Mouse (Mus musculus) left cerebral cortex, adult 8-10 months (tissue): ENCODE results near the gene Gm45713. TPM values are rescaled to one million over a fixed set of nuclear protein-coding genes. Genes with fewer than 3 reads are reported as not detected.

Experiments
- DNase-seq, 2 experiments: peaks; one replicate each; pipeline ENCODE4 v3.0.0; 2022; ENCODE audit warnings: low spot score in 2 of 2
- microRNA-seq, 2 experiments: library from miRNA; unstranded; fragments of <30 nt; microRNA quantifications; one replicate each; pipeline ENCODE4 v1.2.0; 2022
- total RNA-seq, 4 experiments: library from RNA; stranded (reverse); gene quantifications; 2 replicates each; pipeline ENCODE4 v1.2.4; 2022

The Gm45713 gene
- total RNA-seq, 4 experiments from 2014 or later = not detected

- DNase-seq = no peak
Observed at GRCm38 (mm10) chr7:45076501-45076900, 59.5 kb downstream of the Gm45713 start.

Small RNA genes within 50 kb of the gene (microRNA-seq; reads per million reads assigned to microRNA genes)
- gene Mir150 (735 to 1,167 reads per million in 2 experiments), gene Mir5121 (10.7 to 16.1 reads per million in 2 experiments), gene Mir7055 (0.44 to 5.0 reads per million in 2 experiments)

Other genes starting within 250 kb of the Gm45713 start
- gene Med25, start 243.5 kb downstream of the Gm45713 start, total RNA-seq = 10 to 100 TPM; 80.5 to 97.9 (median 88.4) TPM
- 10 to 100 TPM; 21.8 to 28.6 (median 24.0) TPM for gene Fuz, start 240.2 kb downstream of the Gm45713 start, total RNA-seq
- gene Ap2a1, start 206.7 kb downstream of the Gm45713 start, total RNA-seq = 100 to 1,000 TPM; 312 to 359 (median 323) TPM
- gene Tsks, start 193.0 kb downstream of the Gm45713 start, total RNA-seq = 1 to 10 TPM; 2.0 to 2.5 (median 2.2) TPM
- 100 to 1,000 TPM in 1 of 4 experiments, 10 to 100 TPM in 3; 95.5 to 101 (median 98.3) TPM for gene Cpt1c, start 161.4 kb downstream of the Gm45713 start, total RNA-seq
- gene Prmt1, start 149.7 kb downstream of the Gm45713 start, total RNA-seq = 100 to 1,000 TPM; 153 to 178 (median 175) TPM
- 10 to 100 TPM; 23.6 to 42.1 (median 32.8) TPM for gene Irf3, start 138.6 kb downstream of the Gm45713 start, total RNA-seq
- gene Bcl2l12, start 137.5 kb downstream of the Gm45713 start, total RNA-seq = 1 to 10 TPM; 2.3 to 5.1 (median 2.8) TPM
- gene Scaf1, start 119.9 kb downstream of the Gm45713 start, total RNA-seq = 100 to 1,000 TPM; 164 to 171 (median 170) TPM
- 10 to 100 TPM; 13.7 to 18.8 (median 14.7) TPM for gene Rras, start 118.3 kb downstream of the Gm45713 start, total RNA-seq
- 10 to 100 TPM; 68.5 to 73.4 (median 71.5) TPM for gene Prr12, start 83.3 kb downstream of the Gm45713 start, total RNA-seq
- gene Nosip, start 73.8 kb downstream of the Gm45713 start, total RNA-seq = 10 to 100 TPM; 50.2 to 61.0 (median 57.9) TPM
- 10 to 100 TPM in 1 of 4 experiments, 1 to 10 TPM in 3; 6.7 to 11.5 (median 8.2) TPM for gene Prrg2, start 73.6 kb downstream of the Gm45713 start, total RNA-seq
- 1 to 10 TPM; 5.7 to 8.3 (median 5.9) TPM for gene Rcn3, start 44.0 kb downstream of the Gm45713 start, total RNA-seq
- 10 to 100 TPM; 18.6 to 21.9 (median 19.9) TPM for gene Fcgrt, start 32.4 kb downstream of the Gm45713 start, total RNA-seq
- gene Rps11, start 11.8 kb downstream of the Gm45713 start, total RNA-seq = 100 to 1,000 TPM; 467 to 554 (median 521) TPM
- gene Rpl13a, start 7.5 kb downstream of the Gm45713 start, total RNA-seq = 100 to 1,000 TPM; 804 to 903 (median 864) TPM
- 1 to 10 TPM; 6.5 to 8.2 (median 7.5) TPM for gene Flt3l, start 201 bp upstream of the Gm45713 start, total RNA-seq
- 10 to 100 TPM; 41.4 to 49.3 (median 45.2) TPM for gene Pih1d1, start 18.1 kb upstream of the Gm45713 start, total RNA-seq
- gene Aldh16a1, start 18.4 kb upstream of the Gm45713 start, total RNA-seq = 10 to 100 TPM; 17.9 to 20.9 (median 19.8) TPM
- 1,000 to 10,000 TPM; 1,001 to 1,087 (median 1,026) TPM for gene Slc17a7, start 27.7 kb upstream of the Gm45713 start, total RNA-seq
- gene Gfy, start 43.3 kb upstream of the Gm45713 start, total RNA-seq = under 1 TPM in 1 of 4 experiments, not detected in 3; 0.34 TPM
- gene Pth2, start 44.8 kb upstream of the Gm45713 start, total RNA-seq = under 1 TPM in 1 of 4 experiments, not detected in 3; 0.80 TPM
- 1 to 10 TPM; 4.3 to 6.4 (median 5.4) TPM for gene Ccdc155, start 68.7 kb upstream of the Gm45713 start, total RNA-seq
- 10 to 100 TPM; 23.1 to 31.5 (median 26.8) TPM for gene Dkkl1, start 75.9 kb upstream of the Gm45713 start, total RNA-seq
- 1 to 10 TPM; 2.0 to 5.1 (median 3.0) TPM for gene Tead2, start 79.5 kb upstream of the Gm45713 start, total RNA-seq
- 10 to 100 TPM in 2 of 4 experiments, 1 to 10 TPM in 2; 5.0 to 18.9 (median 11.9) TPM for gene Cd37, start 102.9 kb upstream of the Gm45713 start, total RNA-seq
- gene Slc6a16, start 104.9 kb upstream of the Gm45713 start, total RNA-seq = 1 to 10 TPM; 1.6 to 2.6 (median 2.1) TPM
- gene Slc6a21, start 141.3 kb upstream of the Gm45713 start, total RNA-seq = under 1 TPM in 3 of 4 experiments, not detected in 1; 0.19 to 0.55 (median 0.34) TPM
- 10 to 100 TPM; 23.9 to 27.8 (median 25.1) TPM for gene Trpm4, start 197.5 kb upstream of the Gm45713 start, total RNA-seq
- 1 to 10 TPM in 1 of 4 experiments, under 1 TPM in 3; 0.26 to 1.1 (median 0.78) TPM for gene Hrc, start 199.1 kb upstream of the Gm45713 start, total RNA-seq
- gene Ppfia3, start 230.8 kb upstream of the Gm45713 start, total RNA-seq = 100 to 1,000 TPM; 137 to 162 (median 150) TPM
- 100 to 1,000 TPM; 139 to 172 (median 159) TPM for gene Lin7b, start 234.4 kb upstream of the Gm45713 start, total RNA-seq